Mouse (Mus musculus) embryonic facial prominence, embryonic 15.5 days (tissue): ENCODE data around the gene 9930022D16Rik. TPM values are rescaled to one million over a fixed set of nuclear protein-coding genes. Genes with fewer than 3 reads are reported as not detected.

Experiments
- ATAC-seq: fragments of 200-750 bp; cut with Nextera tagmentation; 2 replicates; pipeline ENCODE4 v1.8.0; 2017; ENCODE audit warnings: low read depth, moderate TSS enrichment; ENCODE audit not compliant: insufficient number of reproducible peaks, low FRiP score, low TSS enrichment
- H3K27ac ChIP-seq: fragments of 300-500 bp; sonication (generic); replicated peaks from 2 replicates; pipeline ENCODE4 v1.5.1; 2015; ENCODE audit warnings: mild to moderate bottlenecking, inconsistent platforms
- H3K27me3 ChIP-seq: fragments of 300-500 bp; sonication (generic); 2 replicates; pipeline ENCODE4 v1.6.1; 2015; ENCODE audit warnings: inconsistent platforms
- H3K36me3 ChIP-seq: fragments of 300-500 bp; sonication (generic); 2 replicates; pipeline ENCODE4 v1.6.1; 2015; ENCODE audit warnings: mild to moderate bottlenecking, inconsistent platforms
- H3K4me1 ChIP-seq: fragments of 300-500 bp; sonication (generic); 2 replicates; pipeline ENCODE4 v1.6.1; 2015; ENCODE audit warnings: inconsistent platforms
- H3K4me2 ChIP-seq: fragments of 300-500 bp; sonication (generic); replicated peaks from 2 replicates; pipeline ENCODE4 v1.6.1; 2015; ENCODE audit warnings: mild to moderate bottlenecking, inconsistent platforms
- H3K4me3 ChIP-seq: fragments of 300-500 bp; sonication (generic); replicated peaks from 2 replicates; pipeline ENCODE4 v1.5.1; 2015; ENCODE audit warnings: mild to moderate bottlenecking, inconsistent platforms
- H3K9ac ChIP-seq: fragments of 300-500 bp; sonication (generic); 2 replicates; pipeline ENCODE4 v1.6.1; 2015; ENCODE audit warnings: inconsistent platforms
- H3K9me3 ChIP-seq: fragments of 300-500 bp; sonication (generic); replicated peaks from 2 replicates; pipeline ENCODE4 v1.6.1; 2016; ENCODE audit warnings: inconsistent platforms
- WGBS: fragments of 180-500 bp; shearing (Covaris S2); methylation state at CpG from one replicate; pipeline ENCODE4 v1.1.7; 2015; 5-methylcytosine and 5-hydroxymethylcytosine counted together
- polyA plus RNA-seq: library from polyadenylated mRNA; unstranded; fragments of >200 nt; fragmentation: Nextera tagmentation; extraction: Ambion mirVana; gene quantifications from 2 replicates; pipeline ENCODE4 v1.2.1, GENCODE M21; 2015

9930022D16Rik gene
- polyA plus RNA-seq, 1 experiment from 2014 or later = not detected

- Histone ChIP-seq H3K9me3 (no peaks in the 10 kb centered on the region), H3K27me3 (no peaks in the 10 kb centered on the region), H3K4me1 (peaks cover 16% of the 10 kb centered on the region; the same call in 1 of the 2 replicates), H3K4me3 (no peak overlapping the region), H3K9ac (no peak overlapping the region), H3K27ac (no peak overlapping the region), H3K4me2 (no peak overlapping the region), H3K36me3 (peaks cover 48% of the 10 kb centered on the region)
- no peak for ATAC-seq
- WGBS = 59% methylated on average over 8 of the region's 8 CpGs
These were observed 23.2 kb downstream of the 9930022D16Rik start for GRCm38 (mm10) chr11:109436889-109437288.

GRCm38 (mm10) chr11:109439209-109439608 is 25.5 kb downstream of the 9930022D16Rik start:
- no peak overlapping the region; the same call in 1 of the 2 replicates for H3K9ac ChIP-seq
- peaks cover 16% of the 10 kb centered on the region; the same call in 1 of the 2 replicates for H3K4me1 ChIP-seq
- H3K27ac ChIP-seq = no peak overlapping the region
- 11% methylated on average over 5 of the region's 5 CpGs for WGBS
- no peaks in the 10 kb centered on the region for H3K9me3 ChIP-seq
- no peak for ATAC-seq
- H3K4me2 ChIP-seq = peak overlapping the region; percentile 87
- peaks cover 35% of the 10 kb centered on the region for H3K36me3 ChIP-seq
- no peaks in the 10 kb centered on the region for H3K27me3 ChIP-seq
- H3K4me3 ChIP-seq = peak overlapping the region; percentile 55

- under 1% methylated on average over 32 of the region's 32 CpGs for WGBS
- Histone ChIP-seq H3K27me3 (no peaks in the 10 kb centered on the region), H3K4me1 (peaks cover 16% of the 10 kb centered on the region; the same call in 1 of the 2 replicates), H3K9ac (peak overlapping the region; percentile 37), H3K36me3 (peaks cover 28% of the 10 kb centered on the region), H3K27ac (peak overlapping the region; percentile 13), H3K4me3 (peak overlapping the region; percentile 55), H3K9me3 (no peaks in the 10 kb centered on the region), H3K4me2 (peak overlapping the region; percentile 87)
- peak; percentile 45; the same call in 1 of the 2 replicates for ATAC-seq
These were observed 26.2 kb downstream of the 9930022D16Rik start for GRCm38 (mm10) chr11:109439829-109440340.

GRCm38 (mm10) chr11:109440641-109441040 is 26.9 kb downstream of the 9930022D16Rik start:
- H3K9ac ChIP-seq = no peak overlapping the region
- H3K36me3 ChIP-seq = peaks cover 21% of the 10 kb centered on the region
- peak overlapping the region; percentile 87 for H3K4me2 ChIP-seq
- H3K27ac ChIP-seq = no peak overlapping the region
- H3K4me3 ChIP-seq = peak overlapping the region; percentile 55
- ATAC-seq = no peak
- H3K9me3 ChIP-seq = no peaks in the 10 kb centered on the region
- no peaks in the 10 kb centered on the region for H3K27me3 ChIP-seq
- WGBS = 60% methylated on average over 4 of the region's 4 CpGs
- H3K4me1 ChIP-seq = peaks cover 16% of the 10 kb centered on the region; the same call in 1 of the 2 replicates

- Histone ChIP-seq H3K4me3 (no peak overlapping the region), H3K27me3 (no peaks in the 10 kb centered on the region), H3K36me3 (peaks cover 16% of the 10 kb centered on the region), H3K9me3 (no peaks in the 10 kb centered on the region), H3K9ac (no peak overlapping the region), H3K27ac (no peak overlapping the region), H3K4me2 (no peak overlapping the region), H3K4me1 (peaks cover 16% of the 10 kb centered on the region; the same call in 1 of the 2 replicates)
- ATAC-seq = no peak
- 57% methylated on average over 3 of the region's 3 CpGs for WGBS
These were observed 27.4 kb downstream of the 9930022D16Rik start for GRCm38 (mm10) chr11:109441119-109441518.

GRCm38 (mm10) chr11:109442166-109442730 is 28.5 kb downstream of the 9930022D16Rik start:
- no peak overlapping the region for H3K9ac ChIP-seq
- H3K9me3 ChIP-seq = no peaks in the 10 kb centered on the region
- H3K27ac ChIP-seq = no peak overlapping the region
- peaks cover 7% of the 10 kb centered on the region; the same call in 1 of the 2 replicates for H3K36me3 ChIP-seq
- H3K4me1 ChIP-seq = peaks cover 16% of the 10 kb centered on the region; the same call in 1 of the 2 replicates
- no peaks in the 10 kb centered on the region for H3K27me3 ChIP-seq
- WGBS = 33% methylated on average over 5 of the region's 5 CpGs
- no peak for ATAC-seq
- H3K4me3 ChIP-seq = no peak overlapping the region
- H3K4me2 ChIP-seq = no peak overlapping the region

GRCm38 (mm10) chr11:109443468-109444263 is 29.9 kb downstream of the 9930022D16Rik start:
- Histone ChIP-seq H3K36me3 (no peaks in the 10 kb centered on the region), H3K4me2 (no peak overlapping the region), H3K4me3 (no peak overlapping the region), H3K27ac (no peak overlapping the region), H3K9me3 (no peaks in the 10 kb centered on the region), H3K9ac (no peak overlapping the region), H3K27me3 (no peaks in the 10 kb centered on the region), H3K4me1 (peaks cover 16% of the 10 kb centered on the region; the same call in 1 of the 2 replicates)
- 90% methylated on average over 8 of the region's 8 CpGs for WGBS
- no peak for ATAC-seq

- H3K4me1 ChIP-seq = peaks cover 12% of the 10 kb centered on the region; the same call in 1 of the 2 replicates
- no peaks in the 10 kb centered on the region for H3K9me3 ChIP-seq
- H3K4me2 ChIP-seq = no peak overlapping the region
- no peaks in the 10 kb centered on the region for H3K36me3 ChIP-seq
- no peak overlapping the region for H3K27ac ChIP-seq
- H3K9ac ChIP-seq = no peak overlapping the region
- no peaks in the 10 kb centered on the region for H3K27me3 ChIP-seq
- 57% methylated on average over 7 of the region's 7 CpGs for WGBS
- no peak for ATAC-seq
- no peak overlapping the region for H3K4me3 ChIP-seq
These were observed 30.9 kb downstream of the 9930022D16Rik start for GRCm38 (mm10) chr11:109444600-109444999.

- Histone ChIP-seq H3K9me3 (no peaks in the 10 kb centered on the region), H3K27ac (no peak overlapping the region), H3K27me3 (no peaks in the 10 kb centered on the region), H3K4me3 (no peak overlapping the region), H3K4me1 (peaks cover 3% of the 10 kb centered on the region; the same call in 1 of the 2 replicates), H3K36me3 (no peaks in the 10 kb centered on the region), H3K9ac (no peak overlapping the region), H3K4me2 (no peak overlapping the region)
- 39% methylated on average over 13 of the region's 13 CpGs for WGBS
- no peak for ATAC-seq
These were observed 31.8 kb downstream of the 9930022D16Rik start for GRCm38 (mm10) chr11:109445438-109446035.

- WGBS = 68% methylated on average over 11 of the region's 11 CpGs
These were observed 37.5 kb downstream of the 9930022D16Rik start for GRCm38 (mm10) chr11:109451169-109451568.

GRCm38 (mm10) chr11:109456261-109456660 is 42.5 kb downstream of the 9930022D16Rik start:
- 87% methylated on average over 5 of the region's 5 CpGs for WGBS
- H3K4me2 ChIP-seq = no peak overlapping the region
- no peak overlapping the region for H3K9ac ChIP-seq
- no peaks in the 10 kb centered on the region for H3K36me3 ChIP-seq
- H3K4me3 ChIP-seq = no peak overlapping the region
- H3K27me3 ChIP-seq = no peaks in the 10 kb centered on the region
- H3K9me3 ChIP-seq = no peaks in the 10 kb centered on the region
- no peaks in the 10 kb centered on the region for H3K4me1 ChIP-seq
- no peak for ATAC-seq
- no peak overlapping the region for H3K27ac ChIP-seq

More at GRCm38 (mm10) chr11:109451169-109451568, 37.5 kb downstream of the 9930022D16Rik start:
- no peak overlapping the region for H3K9ac ChIP-seq
- H3K36me3 ChIP-seq = no peaks in the 10 kb centered on the region
- no peaks in the 10 kb centered on the region for H3K9me3 ChIP-seq
- H3K27me3 ChIP-seq = no peaks in the 10 kb centered on the region
- H3K4me2 ChIP-seq = no peak overlapping the region
- ATAC-seq = no peak
- H3K4me3 ChIP-seq = no peak overlapping the region
- no peaks in the 10 kb centered on the region for H3K4me1 ChIP-seq
- H3K27ac ChIP-seq = no peak overlapping the region
